Mouse (Mus musculus) liver, embryonic 11.5 days (tissue): ENCODE data around the gene Pnisr. TPM values are rescaled to one million over a fixed set of nuclear protein-coding genes. Genes with fewer than 3 reads are reported as not detected.
A peak's percentile ranks its signal among the peaks of the same experiment; 100 is the strongest.

Experiments
- ATAC-seq: fragments of 200-750 bp; cut with Nextera tagmentation; replicated peaks from 2 replicates; pipeline ENCODE4 v1.8.0; 2017; ENCODE audit warnings: moderate number of reproducible peaks, mild to moderate bottlenecking, moderate TSS enrichment, moderate library complexity; ENCODE audit not compliant: low FRiP score
- DNase-seq: peaks from one replicate; pipeline ENCODE4 v3.0.0-alpha.2; 2017; ENCODE audit warnings: low spot score
- H3K27ac ChIP-seq: fragments of 300-500 bp; sonication (generic); 2 replicates; pipeline ENCODE4 v1.5.1; 2014; ENCODE audit warnings: mild to moderate bottlenecking, low read depth, low read length, control low read depth
- H3K27me3 ChIP-seq: fragments of 300-500 bp; sonication (generic); replicated peaks from 2 replicates; pipeline ENCODE4 v1.6.1; 2014; ENCODE audit warnings: low read length, mixed read lengths; ENCODE audit not compliant: control insufficient read depth, insufficient read depth
- H3K36me3 ChIP-seq: fragments of 300-500 bp; sonication (generic); 2 replicates; pipeline ENCODE4 v1.6.1; 2014; ENCODE audit warnings: mild to moderate bottlenecking, low read length, moderate library complexity, mixed read lengths; ENCODE audit not compliant: control insufficient read depth, insufficient read depth
- H3K4me1 ChIP-seq: fragments of 300-500 bp; sonication (generic); replicated peaks from 2 replicates; pipeline ENCODE4 v1.6.1; 2014; ENCODE audit warnings: low read length, mixed read lengths; ENCODE audit not compliant: control insufficient read depth, insufficient read depth
- H3K4me2 ChIP-seq: fragments of 300-500 bp; sonication (generic); 2 replicates; pipeline ENCODE4 v1.6.1; 2014; ENCODE audit warnings: mild to moderate bottlenecking, control low read depth, moderate library complexity
- H3K4me3 ChIP-seq: fragments of 300-500 bp; sonication (generic); 2 replicates; pipeline ENCODE4 v1.5.1; 2014; ENCODE audit warnings: low read depth, low read length, control low read depth
- H3K9ac ChIP-seq: fragments of 300-500 bp; sonication (generic); 2 replicates; pipeline ENCODE4 v1.6.1; 2014; ENCODE audit warnings: low read depth, low read length, control low read depth
- H3K9me3 ChIP-seq: fragments of 300-500 bp; sonication (generic); 2 replicates; pipeline ENCODE4 v1.6.1; 2016; ENCODE audit warnings: low read length, inconsistent platforms, mixed read lengths; ENCODE audit not compliant: control insufficient read depth
- WGBS: fragments of 180-500 bp; shearing (Covaris S2); extraction: QIAGEN DNeasy Blood & Tissue Kit; methylation state at CpG from one replicate; pipeline ENCODE4 v1.1.7; 2014; 5-methylcytosine and 5-hydroxymethylcytosine counted together
- polyA plus RNA-seq: library from polyadenylated mRNA; unstranded; fragments of >200 nt; fragmentation: Nextera tagmentation; extraction: Ambion mirVana; gene quantifications from 2 replicates; pipeline ENCODE4 v1.2.1, GENCODE M21; 2014

Pnisr gene
- polyA plus RNA-seq = 84.9 and 101 TPM in 2 replicates

- H3K4me3 ChIP-seq = peak within 1 kb of the TSS; percentile 90
- peak; percentile 95 for ATAC-seq
- no peaks in the 10 kb centered on the region for H3K36me3 ChIP-seq
- H3K4me1 ChIP-seq = peaks cover 5% of the 10 kb centered on the region; the same call in 1 of the 2 replicates
- peak within 1 kb of the TSS; percentile 67 for H3K4me2 ChIP-seq
- H3K27ac ChIP-seq = peak within 1 kb of the TSS; percentile 93
- peak; percentile 89 for DNase-seq
- no peaks in the 10 kb centered on the region for H3K27me3 ChIP-seq
- peak within 1 kb of the TSS; percentile 96 for H3K9ac ChIP-seq
- WGBS = under 1% methylated on average over 50 of the region's 50 CpGs
- H3K9me3 ChIP-seq = no peaks in the 10 kb centered on the region
Measured at GRCm38 (mm10) chr4:21847481-21848286, at the start of gene Pnisr. Gene Pnisr (plus strand): TSS chr4:21847583.

GRCm38 (mm10) chr4:21801013-21801412, 46.4 kb upstream of the Pnisr start:
- Histone ChIP-seq H3K9ac (no peak overlapping the region), H3K4me3 (no peak overlapping the region), H3K36me3 (peaks cover 13% of the 10 kb centered on the region; the same call in 1 of the 2 replicates), H3K27me3 (no peaks in the 10 kb centered on the region), H3K4me2 (no peak overlapping the region), H3K9me3 (no peaks in the 10 kb centered on the region), H3K27ac (no peak overlapping the region), H3K4me1 (no peaks in the 10 kb centered on the region)
- ATAC-seq (no peak), DNase-seq (no peak)
- 95% methylated on average over 1 of the region's 1 CpGs for WGBS

GRCm38 (mm10) chr4:21801620-21802019, 45.8 kb upstream of the Pnisr start:
- Histone ChIP-seq H3K4me2 (no peak overlapping the region), H3K36me3 (peaks cover 14% of the 10 kb centered on the region; the same call in 1 of the 2 replicates), H3K27ac (no peak overlapping the region), H3K9ac (no peak overlapping the region), H3K9me3 (no peaks in the 10 kb centered on the region), H3K27me3 (no peaks in the 10 kb centered on the region), H3K4me3 (no peak overlapping the region), H3K4me1 (no peaks in the 10 kb centered on the region)
- ATAC-seq (peak; percentile 87), DNase-seq (no peak)
- 78% methylated on average over 2 of the region's 2 CpGs for WGBS

- no peak for ATAC-seq
- Histone ChIP-seq H3K27ac (no peak overlapping the region), H3K4me1 (no peaks in the 10 kb centered on the region), H3K4me2 (no peak overlapping the region), H3K36me3 (peaks cover 16% of the 10 kb centered on the region), H3K9me3 (no peaks in the 10 kb centered on the region), H3K4me3 (no peak overlapping the region), H3K9ac (no peak overlapping the region), H3K27me3 (no peaks in the 10 kb centered on the region)
- WGBS = 86% methylated on average over 5 of the region's 5 CpGs
- DNase-seq = no peak
Measured at GRCm38 (mm10) chr4:21807204-21807603, 40.2 kb upstream of the Pnisr start.

GRCm38 (mm10) chr4:21810608-21811007, 36.8 kb upstream of the Pnisr start:
- no peak for ATAC-seq
- Histone ChIP-seq H3K36me3 (peaks cover 9% of the 10 kb centered on the region), H3K27me3 (no peaks in the 10 kb centered on the region), H3K9ac (no peak overlapping the region), H3K4me2 (no peak overlapping the region), H3K4me1 (no peaks in the 10 kb centered on the region), H3K4me3 (no peak overlapping the region), H3K27ac (no peak overlapping the region), H3K9me3 (no peaks in the 10 kb centered on the region)
- no peak for DNase-seq
- 89% methylated on average over 3 of the region's 3 CpGs for WGBS

GRCm38 (mm10) chr4:21812635-21813034, 34.7 kb upstream of the Pnisr start:
- 91% methylated on average over 6 of the region's 6 CpGs for WGBS
- Histone ChIP-seq H3K27me3 (no peaks in the 10 kb centered on the region), H3K4me2 (no peak overlapping the region), H3K9me3 (no peaks in the 10 kb centered on the region), H3K4me3 (no peak overlapping the region), H3K27ac (no peak overlapping the region), H3K4me1 (no peaks in the 10 kb centered on the region), H3K9ac (no peak overlapping the region), H3K36me3 (peaks cover 9% of the 10 kb centered on the region)
- DNase-seq (no peak), ATAC-seq (no peak)

GRCm38 (mm10) chr4:21814029-21814428, 33.4 kb upstream of the Pnisr start:
- H3K4me1 ChIP-seq = no peaks in the 10 kb centered on the region
- DNase-seq (no peak), ATAC-seq (peak; percentile 62; the same call in 1 of the 2 replicates)
- WGBS = 43% methylated on average over 2 of the region's 2 CpGs
- no peak overlapping the region for H3K4me3 ChIP-seq
- no peaks in the 10 kb centered on the region for H3K9me3 ChIP-seq
- H3K27me3 ChIP-seq = no peaks in the 10 kb centered on the region
- no peak overlapping the region for H3K9ac ChIP-seq
- H3K36me3 ChIP-seq = peaks cover 9% of the 10 kb centered on the region
- H3K4me2 ChIP-seq = no peak overlapping the region
- no peak overlapping the region for H3K27ac ChIP-seq

GRCm38 (mm10) chr4:21826616-21827015, 20.8 kb upstream of the Pnisr start:
- Histone ChIP-seq H3K27ac (no peak overlapping the region), H3K4me3 (no peak overlapping the region), H3K9ac (no peak overlapping the region), H3K27me3 (no peaks in the 10 kb centered on the region), H3K9me3 (no peaks in the 10 kb centered on the region), H3K4me1 (no peaks in the 10 kb centered on the region), H3K4me2 (no peak overlapping the region), H3K36me3 (peaks cover 2% of the 10 kb centered on the region; the same call in 1 of the 2 replicates)
- DNase-seq (no peak), ATAC-seq (no peak)
- 86% methylated on average over 2 of the region's 2 CpGs for WGBS

- Histone ChIP-seq H3K36me3 (peaks cover 8% of the 10 kb centered on the region), H3K9ac (no peak overlapping the region), H3K4me3 (no peak overlapping the region), H3K27me3 (no peaks in the 10 kb centered on the region), H3K9me3 (no peaks in the 10 kb centered on the region), H3K4me2 (no peak overlapping the region), H3K4me1 (no peaks in the 10 kb centered on the region), H3K27ac (no peak overlapping the region)
- WGBS = 95% methylated on average over 8 of the region's 8 CpGs
- DNase-seq = no peak
- no peak for ATAC-seq
Measured at GRCm38 (mm10) chr4:21832844-21833243, 14.5 kb upstream of the Pnisr start.
